Mouse (Mus musculus): ENCODE results near the gene Clk3. TPM values are rescaled to one million over a fixed set of nuclear protein-coding genes. Genes with fewer than 3 reads are reported as not detected.
A peak's percentile ranks its signal among the peaks of the same experiment; 100 is the strongest.

Gene Clk3
- total and polyA plus RNA-seq, 3 experiments, result 36.9 to 119 (median 56.8) TPM

GRCm38 (mm10) chr9:57767231-57767630 is 1.6 kb upstream of the Clk3 start:
- no peak for DNase-seq (ENCODE audit: low spot score)
- Histone ChIP-seq H3K9me3 (replicated peaks) (no peaks in the 10 kb centered on the region), H3K4me3 (ENCODE audit: low read depth, low read length) (no peak overlapping the region), H3K4me1 (ENCODE audit: insufficient read depth, low read depth, low read length) (peaks cover 77% of the 10 kb centered on the region), H3K36me3 (replicated peaks) (peaks cover 11% of the 10 kb centered on the region), H3K27me3 (ENCODE audit: insufficient read depth, low read length) (no peaks in the 10 kb centered on the region; the same call in 1 of the 2 replicates)
- ATAC-seq (ENCODE audit: extremely low read depth, insufficient number of reproducible peaks, low FRiP score, poor library complexity, severe bottlenecking), result no peak
- TF ChIP-seq GATA1 (IDR thresholded peaks at IDR 0.05; ENCODE audit: borderline replicate concordance, low read length) (no peak), GATA2 (IDR thresholded peaks at IDR 0.05; ENCODE audit: borderline replicate concordance, low read depth, low read length) (no peak), TAL1 (conservative IDR thresholded peaks at IDR 0.05; ENCODE audit: low read depth, low read length) (no peak), POLR2AphosphoS5 (IDR thresholded peaks at IDR 0.05; ENCODE audit: insufficient replicate concordance, low read depth, low read length) (no peak), CTCF (IDR thresholded peaks at IDR 0.05; ENCODE audit: low read depth, low read length) (no peak)

DNA sequence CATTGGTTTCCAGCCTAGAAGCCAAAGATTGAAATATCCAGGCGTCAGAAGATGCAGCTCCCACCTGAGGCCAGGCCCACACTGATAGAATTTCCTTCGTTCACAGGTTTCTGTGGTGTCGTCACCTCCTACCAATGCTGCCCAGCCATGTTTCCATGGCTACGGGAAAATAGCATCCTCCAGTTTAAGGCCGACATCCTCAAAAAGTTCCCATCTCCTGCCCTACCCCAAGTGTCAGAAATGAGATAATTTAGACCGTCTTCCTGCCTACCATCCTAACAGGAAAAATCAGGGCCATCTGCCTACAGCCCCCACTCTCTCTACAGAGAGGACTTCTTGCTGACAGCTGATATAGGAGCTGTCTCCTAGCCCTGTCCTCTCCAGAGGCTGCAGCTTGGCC is 771 bp upstream of the Clk3 start:
- H3K36me3 ChIP-seq (replicated peaks), result peaks cover 19% of the 10 kb centered on the region
- no peak for DNase-seq (ENCODE audit: low spot score)
- TF ChIP-seq TAL1 (conservative IDR thresholded peaks at IDR 0.05; ENCODE audit: low read depth, low read length), result no peak
- no peaks in the 10 kb centered on the region; the same call in 1 of the 2 replicates for H3K27me3 ChIP-seq (ENCODE audit: insufficient read depth, low read length)
- no peak for ATAC-seq (ENCODE audit: extremely low read depth, insufficient number of reproducible peaks, low FRiP score, poor library complexity, severe bottlenecking)
- H3K4me1 ChIP-seq (ENCODE audit: insufficient read depth, low read depth, low read length), result peaks cover 77% of the 10 kb centered on the region
- H3K4me3 ChIP-seq (ENCODE audit: low read depth, low read length), result peak overlapping the region; percentile 95; the same call in 1 of the 2 replicates
- H3K9me3 ChIP-seq (replicated peaks), result no peaks in the 10 kb centered on the region

DNA sequence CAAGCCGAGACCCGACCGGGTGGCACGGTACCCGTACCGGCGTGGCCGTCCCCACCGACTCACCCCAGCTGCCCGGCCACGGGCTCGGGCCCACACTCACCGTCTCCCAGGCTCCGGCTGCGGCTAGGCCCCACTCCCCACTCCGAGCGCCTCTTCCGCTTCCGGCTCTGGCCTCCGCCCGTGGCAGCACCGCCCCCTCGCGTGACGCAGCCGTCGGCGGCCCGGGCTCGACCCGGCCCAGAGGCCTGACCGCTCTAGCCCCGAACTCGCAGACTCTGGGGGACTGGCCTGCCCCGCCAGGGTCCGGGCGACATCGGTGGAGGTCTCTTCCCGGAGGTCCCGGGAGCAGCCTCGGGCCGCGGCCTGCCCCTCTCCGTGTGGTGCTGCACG is 691 bp downstream of the Clk3 start:
- DNase-seq (ENCODE audit: low spot score), result peak; percentile 98
- H3K4me3 ChIP-seq (ENCODE audit: low read depth, low read length), result peak overlapping the region; percentile 95
- no peaks in the 10 kb centered on the region for H3K9me3 ChIP-seq (replicated peaks)
- H3K27me3 ChIP-seq (ENCODE audit: insufficient read depth, low read length), result no peaks in the 10 kb centered on the region; the same call in 1 of the 2 replicates
- TF ChIP-seq TAL1 (conservative IDR thresholded peaks at IDR 0.05; ENCODE audit: low read depth, low read length) (no peak), CTCF (IDR thresholded peaks at IDR 0.05; ENCODE audit: low read depth, low read length) (no peak), POLR2AphosphoS5 (IDR thresholded peaks at IDR 0.05; ENCODE audit: insufficient replicate concordance, low read depth, low read length) (no peak), GATA1 (IDR thresholded peaks at IDR 0.05; ENCODE audit: borderline replicate concordance, low read length) (no peak), GATA2 (IDR thresholded peaks at IDR 0.05; ENCODE audit: borderline replicate concordance, low read depth, low read length) (no peak)
- peak; percentile 35; the same call in 1 of the 2 replicates for ATAC-seq (ENCODE audit: extremely low read depth, insufficient number of reproducible peaks, low FRiP score, poor library complexity, severe bottlenecking)
- H3K4me1 ChIP-seq (ENCODE audit: insufficient read depth, low read depth, low read length), result peaks cover 76% of the 10 kb centered on the region
- H3K36me3 ChIP-seq (replicated peaks), result peaks cover 33% of the 10 kb centered on the region

GRCm38 (mm10) chr9:57764147-57764973 is 1.3 kb downstream of the Clk3 start:
- peaks cover 39% of the 10 kb centered on the region for H3K36me3 ChIP-seq (replicated peaks)
- H3K9me3 ChIP-seq (replicated peaks), result no peaks in the 10 kb centered on the region
- DNase-seq (ENCODE audit: low spot score) (no peak), ATAC-seq (ENCODE audit: extremely low read depth, insufficient number of reproducible peaks, low FRiP score, poor library complexity, severe bottlenecking) (no peak)
- TF ChIP-seq POLR2AphosphoS5 (IDR thresholded peaks at IDR 0.05; ENCODE audit: insufficient replicate concordance, low read depth, low read length) (no peak), CTCF (IDR thresholded peaks at IDR 0.05; ENCODE audit: low read depth, low read length) (no peak), GATA2 (IDR thresholded peaks at IDR 0.05; ENCODE audit: borderline replicate concordance, low read depth, low read length) (no peak), GATA1 (IDR thresholded peaks at IDR 0.05; ENCODE audit: borderline replicate concordance, low read length) (no peak), TAL1 (conservative IDR thresholded peaks at IDR 0.05; ENCODE audit: low read depth, low read length) (no peak)
- H3K4me3 ChIP-seq (ENCODE audit: low read depth, low read length), result peak overlapping the region; percentile 95
- H3K27me3 ChIP-seq (ENCODE audit: insufficient read depth, low read length), result no peaks in the 10 kb centered on the region; the same call in 1 of the 2 replicates
- peaks cover 76% of the 10 kb centered on the region for H3K4me1 ChIP-seq (ENCODE audit: insufficient read depth, low read depth, low read length)

DNA sequence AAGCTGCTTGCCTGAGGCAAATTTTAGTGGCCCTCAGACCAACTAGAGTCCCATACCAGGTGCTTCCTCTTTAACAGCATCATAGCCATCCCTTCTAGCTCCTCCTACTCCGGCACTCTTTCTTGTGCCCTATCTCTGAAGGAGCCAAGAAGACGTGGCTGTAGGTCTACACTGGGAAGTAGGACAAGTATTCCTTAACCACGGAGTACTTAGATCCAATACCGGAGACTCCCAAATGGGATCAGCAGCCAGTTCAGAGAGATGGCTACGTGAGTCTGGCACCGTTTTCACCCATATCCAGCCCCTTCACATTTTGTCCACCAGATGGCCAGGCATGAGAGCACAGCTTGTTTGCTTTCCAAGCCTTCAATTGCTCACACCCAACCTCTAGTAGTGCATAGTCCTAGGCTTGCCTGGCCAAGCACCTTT is 3.1 kb downstream of the Clk3 start:
- Histone ChIP-seq H3K9me3 (replicated peaks) (no peaks in the 10 kb centered on the region), H3K4me3 (ENCODE audit: low read depth, low read length) (peak overlapping the region; percentile 95; the same call in 1 of the 2 replicates), H3K27me3 (ENCODE audit: insufficient read depth, low read length) (no peaks in the 10 kb centered on the region; the same call in 1 of the 2 replicates), H3K36me3 (replicated peaks) (peaks cover 57% of the 10 kb centered on the region), H3K4me1 (ENCODE audit: insufficient read depth, low read depth, low read length) (peaks cover 83% of the 10 kb centered on the region)
- DNase-seq (ENCODE audit: low spot score) (peak; percentile 62), ATAC-seq (ENCODE audit: extremely low read depth, insufficient number of reproducible peaks, low FRiP score, poor library complexity, severe bottlenecking) (no peak)
- TF ChIP-seq CTCF (IDR thresholded peaks at IDR 0.05; ENCODE audit: low read depth, low read length), result peak; percentile 46; the same call in 1 of the 2 replicates
- no peak for TF ChIP-seq GATA1 (IDR thresholded peaks at IDR 0.05; ENCODE audit: borderline replicate concordance, low read length)

DNA sequence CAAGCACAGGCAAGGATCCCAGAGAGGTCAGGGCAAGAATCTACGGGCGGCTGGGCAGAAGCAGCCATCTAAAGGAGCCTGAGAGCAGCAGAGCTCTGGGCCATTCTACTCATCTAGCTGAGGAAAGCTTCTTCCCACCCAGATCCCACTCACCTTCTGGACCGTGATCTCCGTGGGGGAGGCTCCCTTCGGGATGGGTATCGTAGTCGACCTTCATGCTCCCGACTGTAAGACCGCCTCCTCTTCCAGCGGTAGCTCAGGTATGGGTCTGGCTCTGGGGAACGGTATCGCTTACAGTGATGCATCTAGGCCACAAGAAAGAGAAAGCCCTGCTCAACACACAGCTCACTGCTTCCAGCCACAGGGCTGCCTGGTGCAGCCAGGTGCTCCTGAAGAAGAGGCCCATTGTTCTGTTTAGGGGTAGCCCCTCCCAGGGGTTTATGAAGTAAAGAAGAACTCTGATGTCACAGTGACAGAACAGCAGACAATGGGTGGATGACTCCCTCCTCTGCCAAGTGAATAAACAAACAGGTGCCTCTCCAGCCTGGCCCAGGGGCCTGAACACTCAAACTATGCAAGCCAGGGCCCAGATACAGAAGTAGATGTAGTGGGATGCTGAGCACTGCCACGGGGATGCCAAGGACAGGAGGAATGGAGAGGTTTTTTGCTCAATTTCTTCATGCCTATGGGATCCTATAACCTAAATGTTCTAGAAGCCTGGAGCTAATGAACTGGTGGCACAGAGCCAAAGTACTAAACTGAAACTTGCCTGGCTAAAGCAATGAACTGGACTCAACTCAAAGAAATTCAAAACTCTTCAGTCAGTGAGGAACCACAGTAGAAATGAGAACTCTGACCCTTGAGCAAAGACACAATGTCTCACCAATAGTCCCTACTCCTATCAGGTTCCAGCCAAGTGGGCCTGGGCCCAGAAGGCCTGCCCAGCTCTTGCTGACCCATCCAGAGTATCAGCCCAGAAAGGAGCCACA is 3.8 kb downstream of the Clk3 start:
- Histone ChIP-seq H3K4me3 (ENCODE audit: low read depth, low read length) (peak overlapping the region; percentile 24; the same call in 1 of the 2 replicates), H3K27me3 (ENCODE audit: insufficient read depth, low read length) (no peaks in the 10 kb centered on the region; the same call in 1 of the 2 replicates), H3K4me1 (ENCODE audit: insufficient read depth, low read depth, low read length) (peaks cover 79% of the 10 kb centered on the region), H3K36me3 (replicated peaks) (peaks cover 64% of the 10 kb centered on the region), H3K9me3 (replicated peaks) (no peaks in the 10 kb centered on the region)
- ATAC-seq (ENCODE audit: extremely low read depth, insufficient number of reproducible peaks, low FRiP score, poor library complexity, severe bottlenecking), result no peak
- DNase-seq (ENCODE audit: low spot score), result no peak
- no peak for TF ChIP-seq TAL1 (conservative IDR thresholded peaks at IDR 0.05; ENCODE audit: low read depth, low read length)
- TF ChIP-seq CTCF (IDR thresholded peaks at IDR 0.05; ENCODE audit: low read depth, low read length), result no peak
- no peak for TF ChIP-seq GATA1 (IDR thresholded peaks at IDR 0.05; ENCODE audit: borderline replicate concordance, low read length)
- TF ChIP-seq POLR2AphosphoS5 (IDR thresholded peaks at IDR 0.05; ENCODE audit: insufficient replicate concordance, low read depth, low read length), result no peak
- no peak for TF ChIP-seq GATA2 (IDR thresholded peaks at IDR 0.05; ENCODE audit: borderline replicate concordance, low read depth, low read length)

All from G1E (cell line).